Comparison of ENCODE assay signal across 14 mouse cellular contexts in the genomic region with DNA sequence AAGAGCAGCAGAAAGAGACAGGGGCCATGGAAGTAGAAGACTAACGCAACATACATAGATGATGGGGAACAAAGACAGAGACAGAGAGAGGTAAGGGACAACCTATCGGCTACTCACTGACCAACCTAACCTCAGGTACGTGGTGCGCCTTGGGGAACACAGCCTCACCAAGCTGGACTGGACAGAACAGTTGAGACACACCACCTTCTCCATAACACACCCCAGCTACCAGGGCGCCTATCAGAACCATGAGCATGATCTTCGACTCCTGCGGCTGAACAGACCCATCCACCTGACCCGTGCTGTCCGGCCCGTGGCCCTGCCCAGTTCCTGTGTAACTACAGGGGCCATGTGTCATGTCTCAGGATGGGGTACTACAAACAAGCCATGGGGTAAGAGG. TPM values are rescaled to one million over a fixed set of nuclear protein-coding genes. Genes with fewer than 3 reads are reported as not detected.
"Had no signal": no experiment of that assay in that cellular context is flagged by ENCODE, and none has a peak within 500 bp of the region (broad histone marks: within the 10 kb centered on the region; RNA-seq: fewer than 3 reads in every experiment).

No protein-coding gene starts in this region.

- H3K27me3 ChIP-seq: limb, embryonic 15.5 days; liver, embryonic 12.5 days; lung, embryonic 15.5 days; midbrain, embryonic 13.5 days; neural tube, embryonic 12.5 days had no signal

- DNase-seq: kidney, postnatal 10 days; kidney, postnatal 4 days; left cerebral cortex, postnatal 4 days; right cerebral cortex, postnatal 14 days had no signal

- H3K9ac ChIP-seq: limb, embryonic 15.5 days; liver, embryonic 12.5 days; lung, embryonic 15.5 days; midbrain, embryonic 13.5 days; neural tube, embryonic 12.5 days had no signal

- H3K9me3 ChIP-seq: limb, embryonic 15.5 days; liver, embryonic 12.5 days; lung, embryonic 15.5 days; midbrain, embryonic 13.5 days; neural tube, embryonic 12.5 days had no signal

- H3K4me2 ChIP-seq: limb, embryonic 15.5 days; liver, embryonic 12.5 days; lung, embryonic 15.5 days; midbrain, embryonic 13.5 days; neural tube, embryonic 12.5 days had no signal

- ATAC-seq: intestine, postnatal 0 days; liver, embryonic 12.5 days; midbrain, embryonic 13.5 days had no signal

- H3K4me1 ChIP-seq: liver, embryonic 12.5 days; lung, embryonic 15.5 days; neural tube, embryonic 12.5 days had no signal

- H3K27ac ChIP-seq: layer of hippocampus, adult 2 months; limb, embryonic 15.5 days; liver, embryonic 12.5 days; lung, embryonic 15.5 days; midbrain, embryonic 13.5 days; neural tube, embryonic 12.5 days had no signal

- H3K4me3 ChIP-seq: layer of hippocampus, adult 2 months; limb, embryonic 15.5 days; liver, embryonic 12.5 days; lung, embryonic 15.5 days; midbrain, embryonic 13.5 days; myocyte; neural tube, embryonic 12.5 days had no signal

- H3K36me3 ChIP-seq: limb, embryonic 15.5 days; liver, embryonic 12.5 days; lung, embryonic 15.5 days; midbrain, embryonic 13.5 days; neural tube, embryonic 12.5 days had no signal

RNA-seq across cellular contexts. Expression of a gene that starts 2.0 kb away (rescaled TPM):
- polyA plus RNA-seq: intestine, postnatal 0 days; kidney, embryonic 14.5 days; liver, embryonic 12.5 days; liver, embryonic 16.5 days; lung, embryonic 15.5 days; midbrain, embryonic 13.5 days; neural tube, embryonic 12.5 days had no signal

RNA-seq across cellular contexts. Expression of a gene that starts 3.7 kb away (rescaled TPM):
- polyA plus RNA-seq: kidney, embryonic 14.5 days; liver, embryonic 12.5 days; liver, embryonic 16.5 days; midbrain, embryonic 13.5 days; neural tube, embryonic 12.5 days had no signal

RNA-seq across cellular contexts. Expression of a gene that starts 10.1 kb away (rescaled TPM):
- polyA plus RNA-seq: liver, embryonic 12.5 days; liver, embryonic 16.5 days; midbrain, embryonic 13.5 days; neural tube, embryonic 12.5 days had no signal

RNA-seq across cellular contexts. Expression of a gene that starts 21.0 kb away (rescaled TPM):
- polyA plus RNA-seq: intestine, postnatal 0 days; kidney, embryonic 14.5 days; liver, embryonic 12.5 days; liver, embryonic 16.5 days; myocyte; neural tube, embryonic 12.5 days had no signal

RNA-seq across cellular contexts. Expression of a gene that starts 26.7 kb away (rescaled TPM):
- polyA plus RNA-seq: myocyte had no signal
